Mouse (Mus musculus): ENCODE measurements around the gene Gm11937.

DNA sequence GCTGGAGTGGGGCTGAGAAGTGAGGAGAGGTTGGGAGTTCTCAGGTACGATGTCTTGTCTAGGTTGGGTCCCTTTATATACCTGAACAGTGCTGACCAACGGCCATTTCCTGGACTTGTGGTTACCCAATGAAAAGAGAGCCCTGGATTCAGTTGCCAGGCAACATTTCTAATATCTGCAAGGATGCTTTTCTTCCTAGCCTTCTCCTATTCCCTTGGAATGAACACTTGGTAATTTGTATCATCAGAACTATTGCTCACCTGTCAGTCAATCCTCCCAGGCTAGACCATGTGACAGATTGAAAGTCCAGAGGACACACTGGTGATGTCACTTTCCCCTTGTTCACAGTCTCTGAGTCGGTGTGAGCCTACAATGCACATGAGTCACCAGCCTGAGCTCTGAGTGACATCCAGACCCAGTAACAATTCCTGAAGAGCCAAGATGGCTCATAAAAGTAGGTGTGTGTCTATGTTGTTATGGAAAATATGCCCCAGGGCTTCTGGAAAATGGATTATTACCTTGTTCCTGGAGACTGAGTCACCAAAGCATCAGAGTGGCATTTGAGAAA is 4.9 kb upstream of the Gm11937 start, which contains the start of gene Krtap2-4:
- TF ChIP-seq CTCF (IDR thresholded peaks at IDR 0.05) (no peak), EP300 (IDR thresholded peaks at IDR 0.05) (no peak)
